Mouse (Mus musculus): ENCODE data around the gene Trabd2b.

DNA sequence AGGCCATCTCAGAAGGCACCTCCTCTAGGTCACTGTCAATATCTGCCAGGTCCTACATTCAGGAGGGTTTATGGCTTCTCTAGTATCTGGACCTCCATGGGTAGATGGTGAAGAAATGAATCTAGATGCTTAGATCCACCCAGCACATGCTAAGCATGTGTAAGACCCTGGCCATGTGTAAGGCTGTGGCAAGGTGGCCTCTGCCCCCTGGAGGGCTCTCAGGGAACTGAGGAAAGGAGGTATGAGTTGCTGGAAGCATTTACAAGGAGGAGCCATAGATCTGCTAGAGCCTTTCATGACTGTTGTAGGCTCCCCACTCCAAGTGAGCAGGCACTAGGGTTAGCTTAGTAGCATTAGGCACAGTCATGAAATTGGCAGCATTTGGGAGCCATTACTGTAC, 192.6 kb downstream of the Trabd2b start:
- TF ChIP-seq POLR2A (IDR thresholded peaks at IDR 0.05; ENCODE audit: borderline replicate concordance, insufficient read depth, low read length) = no peak
- TF ChIP-seq CTCF (IDR thresholded peaks at IDR 0.05; ENCODE audit: borderline replicate concordance, insufficient read depth, low read depth, low read length) = no peak
